Mouse (Mus musculus): Measurements from ENCODE around the gene Lefty1. TPM values are rescaled to one million over a fixed set of nuclear protein-coding genes. Genes with fewer than 3 reads are reported as not detected.
"Not testable (repeated sequence)": the region's sequence is repeated elsewhere in the genome, so short reads cannot be mapped to it uniquely, and the experiment has no call there.

The Lefty1 gene
- total RNA-seq, 2 experiments from 2014 or later, result 0.25 TPM; not detected in 1

DNA sequence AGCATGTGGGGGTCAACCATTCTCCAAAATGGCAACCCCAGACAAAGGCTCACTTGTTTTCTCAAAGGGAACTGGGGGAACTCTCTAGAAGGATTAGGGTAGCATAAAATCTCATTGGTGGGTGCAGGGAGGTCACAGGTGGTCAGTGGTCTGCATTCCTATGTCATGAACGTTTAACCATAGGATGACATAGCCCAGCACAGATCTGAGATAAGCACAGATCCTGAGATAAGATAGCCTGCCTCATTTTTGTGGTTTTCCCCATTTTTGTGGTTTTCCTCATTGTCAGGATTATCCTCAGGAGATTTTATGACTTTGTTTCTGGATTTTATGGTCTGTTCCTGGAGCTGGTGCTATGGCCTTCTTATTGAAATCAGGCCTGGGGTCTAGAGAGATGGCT lies 17.8 kb upstream of the Lefty1 start:
- DNase-seq, result no peak
- intact Hi-C loops (cut with DNase I), result no loop called here

DNA sequence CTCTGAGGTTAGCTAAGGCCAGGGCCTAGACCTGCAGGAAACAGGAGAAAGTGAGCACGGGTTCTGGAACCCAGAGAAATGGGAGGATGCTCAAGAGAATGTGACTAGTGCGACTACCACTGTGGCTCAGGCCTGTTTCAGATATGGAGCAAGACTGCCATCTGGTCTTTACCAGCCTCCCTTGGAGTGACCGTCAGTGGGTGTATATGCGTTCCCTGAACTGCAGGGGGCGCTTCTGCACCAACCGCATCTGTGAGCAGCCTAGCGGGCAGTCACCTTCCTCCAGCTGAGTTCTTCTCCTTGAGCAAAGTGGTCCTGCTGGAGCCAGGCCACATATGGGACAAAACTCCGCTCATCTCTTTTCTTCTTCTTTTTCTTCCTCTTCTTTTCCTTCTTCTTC lies 15.1 kb upstream of the Lefty1 start:
- no peak for DNase-seq
- intact Hi-C loops (cut with DNase I), result no loop called here

DNA sequence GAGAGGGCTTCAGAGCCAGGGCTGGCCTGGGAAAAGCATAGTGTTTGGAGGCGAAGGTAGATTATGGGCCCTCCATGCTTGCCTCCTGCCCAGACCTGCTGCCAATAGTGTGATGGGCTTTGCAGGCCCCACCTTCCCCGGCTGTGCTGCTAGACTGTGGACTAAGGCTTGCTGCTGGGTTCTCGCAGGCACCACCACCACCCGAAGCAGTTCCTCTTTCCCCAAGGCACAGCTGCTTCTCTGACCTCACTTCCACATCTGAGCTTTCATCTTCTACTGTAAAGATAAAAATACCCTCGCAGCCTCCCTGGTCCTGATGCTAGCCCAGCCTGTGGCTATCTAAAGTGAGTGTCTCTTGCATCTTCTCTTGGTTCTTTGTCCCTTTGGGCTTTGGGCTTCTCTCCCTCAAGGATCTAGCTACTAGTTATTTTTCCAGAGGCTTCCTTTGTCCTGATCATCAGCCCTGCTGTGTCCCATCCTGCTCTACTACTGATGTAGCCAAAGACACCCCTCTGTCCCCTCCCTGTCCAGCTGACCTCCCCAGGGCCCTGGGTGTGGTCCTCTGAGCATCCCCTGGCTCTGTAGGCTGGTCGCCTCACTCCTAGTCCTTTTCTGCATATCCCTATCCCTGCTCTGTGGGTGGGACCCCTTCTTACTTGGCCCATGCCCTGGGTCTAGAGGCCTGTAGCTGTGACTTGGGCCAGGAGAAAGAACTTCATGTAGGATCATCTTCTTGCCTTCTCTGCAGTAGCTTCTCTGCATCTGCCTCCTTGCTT lies 12.4 kb upstream of the Lefty1 start:
- DNase-seq, result no peak
- intact Hi-C loops (cut with DNase I), result no loop called here

DNA sequence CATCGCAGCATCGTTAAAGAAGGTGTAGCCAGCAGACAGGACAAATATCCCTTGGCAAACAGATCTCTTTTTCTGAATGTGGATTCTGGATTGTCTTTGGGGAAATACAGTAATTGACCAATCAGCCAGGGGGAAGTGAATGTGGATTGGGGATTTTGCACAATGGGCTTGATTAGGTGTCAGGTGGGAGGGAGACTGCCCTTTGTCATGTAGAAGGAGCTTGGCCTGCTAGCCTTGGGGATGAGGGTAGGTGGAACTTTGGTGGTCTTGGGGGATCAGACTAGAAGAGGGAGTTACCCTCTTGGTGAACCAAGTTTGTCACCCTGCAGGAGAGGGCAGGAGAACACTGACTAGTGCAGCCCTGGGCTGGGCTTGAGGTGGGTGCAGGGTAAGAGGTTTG lies 10.1 kb upstream of the Lefty1 start:
- intact Hi-C loops (cut with DNase I), result no loop called here

DNA sequence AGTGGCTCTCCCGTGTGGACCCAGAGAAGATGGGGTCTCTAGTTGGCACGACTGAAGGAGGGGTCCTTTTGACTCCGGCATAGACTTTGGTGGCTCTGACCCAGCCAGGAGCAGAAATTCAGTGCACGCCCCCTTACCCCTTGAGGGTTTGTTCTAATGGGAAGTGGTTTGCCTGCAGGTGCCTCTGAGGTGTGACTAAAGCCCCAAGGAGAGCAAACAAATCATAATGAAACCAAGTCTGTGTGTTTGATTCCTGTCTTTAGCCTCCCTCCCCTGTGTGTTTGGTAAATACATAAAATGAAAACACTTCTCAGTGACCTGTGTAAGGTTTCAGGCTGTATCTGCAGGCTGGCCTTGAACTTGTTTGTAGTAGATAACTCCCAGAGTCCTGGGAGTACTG lies 8.5 kb upstream of the Lefty1 start:
- intact Hi-C loops (cut with DNase I), result no loop called here
- no peak for DNase-seq

More for the DNA sequence above, 10.1 kb upstream of the Lefty1 start:
- no peak for DNase-seq

DNA sequence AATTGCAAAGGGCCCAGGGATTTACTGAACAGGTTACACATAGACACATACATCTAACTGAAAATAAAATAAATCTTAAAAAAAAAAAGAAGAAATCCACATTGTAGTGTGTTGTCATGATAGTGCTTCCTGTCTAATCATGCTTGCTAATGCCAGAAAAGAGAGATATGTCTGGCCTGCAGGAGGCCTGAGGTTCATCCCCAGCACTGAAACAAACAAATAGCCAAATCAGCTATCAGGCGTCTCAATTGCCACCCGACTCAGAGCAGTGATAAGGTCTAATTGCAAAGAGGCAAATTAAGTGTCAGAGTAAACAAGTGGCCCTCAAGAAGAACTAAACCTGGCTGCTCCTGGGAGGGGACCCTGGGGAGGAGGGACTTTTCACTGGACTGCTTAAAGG lies 5.2 kb upstream of the Lefty1 start:
- DNase-seq, result no peak
- intact Hi-C loops (cut with DNase I), result no loop called here

DNA sequence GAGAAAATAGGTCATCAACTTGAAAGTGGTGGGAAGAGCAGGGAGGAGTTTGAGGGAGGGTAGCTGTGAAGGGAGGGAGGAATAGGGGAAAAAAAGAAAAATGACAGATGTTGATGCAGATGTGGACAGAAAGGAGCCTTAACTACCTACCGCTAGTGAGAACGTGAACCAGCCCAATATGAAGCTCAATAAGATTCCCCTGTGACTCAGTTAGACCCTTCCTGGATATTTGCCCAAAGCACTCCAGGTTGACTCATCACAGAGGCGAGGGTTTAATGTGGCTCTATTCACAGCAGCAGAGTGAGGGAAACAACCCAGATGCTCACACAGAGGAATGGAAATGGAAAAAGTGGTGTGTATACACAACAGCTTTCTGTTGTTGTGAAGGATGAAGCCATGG lies 3.7 kb upstream of the Lefty1 start:
- DNase-seq, result no peak
- intact Hi-C loops (cut with DNase I), result no loop called here

DNA sequence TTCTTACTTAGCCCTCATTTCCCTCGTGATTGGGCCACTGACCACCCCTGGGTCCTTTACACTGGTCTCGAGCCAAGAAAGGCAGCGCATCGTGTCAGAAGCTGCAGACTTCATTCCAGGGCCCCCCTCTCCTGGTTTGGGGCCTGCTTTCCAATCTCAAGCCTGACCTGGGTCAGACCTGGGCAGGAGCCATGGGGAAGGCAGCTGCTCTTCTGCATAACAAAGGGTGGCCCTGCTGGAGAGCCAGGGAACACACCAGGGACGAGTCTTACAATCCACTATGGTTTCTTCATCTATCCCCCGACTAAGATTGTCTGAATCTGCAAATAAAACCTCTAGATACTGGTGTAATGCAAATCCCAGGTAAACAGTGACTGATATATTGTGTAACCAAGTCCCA lies 1.2 kb upstream of the Lefty1 start:
- intact Hi-C loops (cut with DNase I), result no loop called here
- DNase-seq, result no peak

DNA sequence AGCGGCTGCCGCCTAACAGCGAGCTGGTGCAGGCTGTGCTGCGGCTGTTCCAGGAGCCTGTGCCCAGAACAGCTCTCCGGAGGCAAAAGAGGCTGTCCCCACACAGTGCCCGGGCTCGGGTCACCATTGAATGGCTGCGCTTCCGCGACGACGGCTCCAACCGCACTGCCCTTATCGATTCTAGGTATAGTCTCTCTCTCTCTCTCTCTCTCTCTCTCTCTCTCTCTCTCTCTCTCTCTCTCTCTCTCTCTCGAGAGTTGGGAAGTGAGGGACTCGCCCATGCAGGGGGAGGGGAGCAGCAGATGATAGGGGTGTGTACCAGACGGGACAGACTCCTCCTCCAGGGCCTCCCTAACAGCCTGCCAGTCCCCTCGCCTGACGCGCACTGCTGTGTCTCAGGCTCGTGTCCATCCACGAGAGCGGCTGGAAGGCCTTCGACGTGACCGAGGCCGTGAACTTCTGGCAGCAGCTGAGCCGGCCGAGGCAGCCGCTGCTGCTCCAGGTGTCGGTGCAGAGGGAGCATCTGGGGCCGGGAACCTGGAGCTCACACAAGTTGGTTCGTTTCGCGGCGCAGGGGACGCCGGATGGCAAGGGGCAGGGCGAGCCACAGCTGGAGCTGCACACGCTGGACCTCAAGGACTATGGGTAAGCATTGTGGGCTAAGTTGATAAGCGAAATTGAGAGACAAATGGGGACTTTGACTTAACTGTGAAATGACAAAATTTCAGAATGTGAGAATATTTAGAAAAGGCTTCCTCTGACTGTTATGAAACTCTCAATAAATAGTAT lies 2.0 kb downstream of the Lefty1 start:
- peak in 1 of 2 experiments; percentile 45 for DNase-seq
- intact Hi-C loops (cut with DNase I), result not testable (repeated sequence)

DNA sequence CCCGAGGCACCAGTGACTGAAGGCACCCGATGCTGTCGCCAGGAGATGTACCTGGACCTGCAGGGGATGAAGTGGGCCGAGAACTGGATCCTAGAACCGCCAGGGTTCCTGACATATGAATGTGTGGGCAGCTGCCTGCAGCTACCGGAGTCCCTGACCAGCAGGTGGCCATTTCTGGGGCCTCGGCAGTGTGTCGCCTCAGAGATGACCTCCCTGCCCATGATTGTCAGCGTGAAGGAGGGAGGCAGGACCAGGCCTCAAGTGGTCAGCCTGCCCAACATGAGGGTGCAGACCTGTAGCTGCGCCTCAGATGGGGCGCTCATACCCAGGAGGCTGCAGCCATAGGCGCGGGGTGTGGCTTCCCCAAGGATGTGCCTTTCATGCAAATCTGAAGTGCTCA lies 2.8 kb downstream of the Lefty1 start:
- intact Hi-C loops (cut with DNase I); DNase-seq: not testable (repeated sequence)

DNA sequence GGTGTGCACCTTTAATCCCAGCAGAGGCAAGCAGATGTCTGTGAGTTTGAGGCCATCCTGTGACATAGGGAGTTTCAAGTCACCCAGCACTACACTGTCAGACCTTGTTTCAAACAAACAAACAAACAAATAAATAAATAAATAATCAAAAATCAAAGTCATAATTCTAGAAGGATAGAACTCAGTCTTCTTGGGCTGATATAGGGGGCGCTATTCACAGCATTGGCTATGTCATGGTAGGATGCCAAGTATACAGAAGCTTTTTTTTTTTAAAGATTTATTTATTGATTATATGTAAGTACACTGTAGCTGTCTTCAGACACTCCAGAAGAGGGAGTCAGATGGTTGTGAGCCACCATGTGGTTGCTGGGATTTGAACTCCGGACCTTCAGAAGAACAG lies 4.0 kb downstream of the Lefty1 start:
- intact Hi-C loops (cut with DNase I); DNase-seq: not testable (repeated sequence)

DNA sequence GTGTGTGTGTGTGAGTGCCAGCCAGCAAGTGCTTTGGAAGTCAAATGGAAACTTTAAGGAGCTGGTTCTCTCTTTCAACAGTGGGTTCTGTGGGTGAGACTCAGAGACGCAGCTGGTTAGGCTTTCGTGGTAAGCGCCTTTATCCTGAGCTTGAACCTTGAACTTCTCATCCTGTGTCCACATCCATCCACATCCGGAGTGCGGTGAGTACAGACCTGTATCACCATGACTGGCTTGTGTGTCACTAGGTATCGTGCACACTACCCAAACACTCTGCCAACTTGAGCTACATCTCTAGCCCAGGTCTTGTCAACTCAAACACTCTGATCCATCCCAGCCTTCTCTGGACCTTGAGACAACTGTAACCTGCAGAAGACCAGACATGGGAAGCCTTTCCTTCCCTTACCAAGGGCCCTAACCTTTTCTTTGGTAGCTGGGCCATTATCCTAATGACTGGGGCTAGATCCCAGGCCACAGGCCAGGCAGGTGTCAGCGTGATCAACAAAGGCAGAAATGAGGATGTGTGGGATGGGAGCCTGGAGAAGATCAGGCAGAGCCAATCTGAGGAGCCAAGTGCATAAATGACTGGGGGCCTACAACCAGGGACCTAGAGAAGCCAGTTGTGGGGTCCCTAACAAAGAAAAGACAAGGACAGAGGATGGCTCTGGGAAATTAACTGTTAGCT lies 6.1 kb downstream of the Lefty1 start:
- no peak for DNase-seq
- intact Hi-C loops (cut with DNase I), result no loop called here

DNA sequence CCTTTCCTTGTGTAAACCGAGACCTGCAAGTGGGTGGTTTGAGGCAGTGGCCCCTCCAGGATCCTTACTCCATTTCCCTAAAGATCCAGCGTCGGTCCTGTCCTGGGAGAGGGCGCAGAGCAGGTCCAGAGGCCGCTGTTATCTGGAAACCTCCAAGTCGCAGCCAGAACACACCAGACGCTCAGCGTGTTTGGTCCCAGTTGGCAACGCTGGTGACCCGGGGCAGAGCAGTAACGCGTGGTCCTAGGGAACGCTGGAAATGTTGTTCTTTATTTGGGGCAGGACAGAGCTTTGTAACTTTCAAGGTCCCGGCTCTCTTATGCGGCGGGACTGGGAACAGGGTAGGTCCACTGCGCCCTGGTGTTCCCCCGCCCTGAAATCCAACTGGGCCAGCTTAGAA lies 6.9 kb downstream of the Lefty1 start:
- intact Hi-C loops (cut with DNase I), result no loop called here
- no peak for DNase-seq

DNA sequence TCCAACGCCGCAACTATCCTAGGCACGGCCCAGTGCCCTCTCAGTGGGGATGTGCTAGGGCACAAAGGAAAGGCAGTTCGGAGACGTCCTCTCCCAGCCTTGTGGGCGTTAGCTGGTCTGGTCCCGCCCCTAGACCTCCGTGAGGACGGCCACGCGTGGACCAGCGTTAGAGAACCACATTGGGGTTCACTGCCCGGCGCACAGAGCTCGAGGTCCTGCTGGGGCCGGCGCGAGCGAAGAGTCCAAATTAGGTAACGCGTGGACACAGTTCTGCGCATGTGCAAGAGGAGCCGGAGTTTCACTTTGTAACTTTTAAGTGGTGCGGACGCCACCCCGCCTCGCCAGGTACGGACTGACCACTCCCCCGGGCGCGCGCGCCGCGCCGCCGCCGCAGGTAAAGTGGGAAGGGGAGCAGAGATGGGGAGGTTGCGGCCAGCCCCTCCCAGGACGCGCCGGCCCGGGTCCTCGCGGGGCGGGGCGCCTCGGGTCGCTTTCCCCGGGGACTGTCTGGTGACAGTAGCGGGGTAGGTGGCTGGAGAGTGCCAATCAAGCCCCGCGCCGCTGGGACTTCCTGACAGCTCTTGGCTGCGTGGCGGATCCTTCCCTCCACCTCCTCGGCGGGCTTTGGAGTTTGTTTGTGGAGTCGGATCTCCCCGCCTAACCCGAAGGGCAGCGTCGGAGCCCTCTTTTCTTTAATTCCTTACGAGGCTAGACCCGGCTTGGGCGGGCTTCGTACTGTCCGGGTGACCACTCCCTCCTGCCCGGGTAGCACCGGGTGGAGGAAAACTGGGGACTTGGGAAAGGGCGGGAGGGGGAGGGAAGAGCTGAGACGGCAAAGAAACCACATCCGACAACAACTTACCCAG lies 7.6 kb downstream of the Lefty1 start, which contains the start of gene Tmem63a:
TSS of gene Tmem63a (plus strand) at position 179 of the 866 bp plus-strand sequence.
- peak; percentile 72 to 83 for DNase-seq
- intact Hi-C loops (cut with DNase I), result no loop called here

DNA sequence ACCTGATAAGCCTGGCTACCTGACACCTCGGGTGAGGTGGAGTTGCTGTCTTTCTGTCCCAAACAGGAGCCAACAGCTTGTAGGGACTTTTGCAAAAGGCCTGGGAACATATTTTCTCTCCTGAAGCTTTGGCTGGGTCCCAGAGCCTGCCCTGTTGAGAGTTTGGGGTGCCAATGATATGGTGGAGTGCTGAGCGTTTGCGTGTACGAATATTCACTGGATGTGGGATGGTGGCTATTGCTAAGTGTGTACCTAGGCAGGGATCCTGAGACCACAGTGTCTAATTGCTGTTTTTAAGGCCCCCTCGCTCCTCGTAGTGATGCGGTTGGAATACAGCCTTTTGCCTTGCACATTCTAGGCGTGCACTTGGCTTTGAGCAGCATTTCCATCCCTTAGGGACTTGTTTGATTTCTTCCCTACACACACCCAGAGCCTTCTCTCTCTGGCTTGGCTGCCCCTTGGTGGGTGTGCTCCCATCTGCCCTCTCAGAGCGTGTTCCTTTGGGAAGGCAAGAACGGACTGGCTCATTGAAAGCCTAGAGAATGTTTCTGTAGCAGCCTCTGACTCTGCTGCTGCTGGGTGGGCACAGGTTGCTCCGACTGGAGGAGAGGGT lies 8.3 kb downstream of the Lefty1 start:
- intact Hi-C loops (cut with DNase I), result no loop called here
- peak in 1 of 2 experiments; percentile 36 for DNase-seq

DNA sequence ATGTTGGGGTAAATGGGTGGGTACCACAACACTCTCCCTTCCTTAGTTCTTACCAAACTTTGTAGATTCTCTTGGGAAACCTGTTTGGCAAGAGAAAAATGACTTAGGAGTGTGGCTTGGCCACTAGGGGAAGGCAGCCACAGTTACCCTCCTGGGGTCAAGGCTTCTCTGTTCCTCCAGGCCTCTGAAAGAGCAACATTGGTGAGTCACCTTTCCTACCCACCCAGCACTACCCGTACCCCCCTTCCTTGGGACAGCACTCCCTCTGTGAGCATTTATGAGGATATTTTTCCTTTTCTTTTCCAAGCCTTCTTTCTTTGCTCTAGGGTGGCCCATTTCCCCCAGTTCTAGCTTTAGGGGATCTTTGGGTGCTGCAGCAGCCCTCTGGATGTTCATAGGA lies 9.1 kb downstream of the Lefty1 start:
- intact Hi-C loops (cut with DNase I), result no loop called here
- DNase-seq, result no peak

DNA sequence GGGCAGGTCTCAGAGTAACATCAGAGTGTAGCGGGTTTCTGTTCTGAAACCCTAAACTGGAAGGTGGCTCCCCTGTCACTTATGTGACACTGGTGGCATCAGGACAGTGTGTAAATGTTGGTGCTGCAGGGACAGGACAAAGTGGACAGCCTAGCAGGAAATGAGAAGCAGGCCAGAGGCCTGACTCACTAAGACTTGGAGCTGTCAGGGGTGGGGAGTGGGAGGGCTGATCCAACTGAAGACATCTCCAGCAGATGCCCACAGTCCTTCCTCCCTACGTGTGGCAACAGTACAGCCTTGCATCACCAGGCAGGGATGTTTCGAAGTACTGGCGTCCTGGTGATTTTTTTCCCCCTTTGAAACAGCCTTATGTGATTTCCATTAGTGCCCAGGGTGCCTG lies 9.7 kb downstream of the Lefty1 start:
- intact Hi-C loops (cut with DNase I), result no loop called here
- no peak for DNase-seq

DNA sequence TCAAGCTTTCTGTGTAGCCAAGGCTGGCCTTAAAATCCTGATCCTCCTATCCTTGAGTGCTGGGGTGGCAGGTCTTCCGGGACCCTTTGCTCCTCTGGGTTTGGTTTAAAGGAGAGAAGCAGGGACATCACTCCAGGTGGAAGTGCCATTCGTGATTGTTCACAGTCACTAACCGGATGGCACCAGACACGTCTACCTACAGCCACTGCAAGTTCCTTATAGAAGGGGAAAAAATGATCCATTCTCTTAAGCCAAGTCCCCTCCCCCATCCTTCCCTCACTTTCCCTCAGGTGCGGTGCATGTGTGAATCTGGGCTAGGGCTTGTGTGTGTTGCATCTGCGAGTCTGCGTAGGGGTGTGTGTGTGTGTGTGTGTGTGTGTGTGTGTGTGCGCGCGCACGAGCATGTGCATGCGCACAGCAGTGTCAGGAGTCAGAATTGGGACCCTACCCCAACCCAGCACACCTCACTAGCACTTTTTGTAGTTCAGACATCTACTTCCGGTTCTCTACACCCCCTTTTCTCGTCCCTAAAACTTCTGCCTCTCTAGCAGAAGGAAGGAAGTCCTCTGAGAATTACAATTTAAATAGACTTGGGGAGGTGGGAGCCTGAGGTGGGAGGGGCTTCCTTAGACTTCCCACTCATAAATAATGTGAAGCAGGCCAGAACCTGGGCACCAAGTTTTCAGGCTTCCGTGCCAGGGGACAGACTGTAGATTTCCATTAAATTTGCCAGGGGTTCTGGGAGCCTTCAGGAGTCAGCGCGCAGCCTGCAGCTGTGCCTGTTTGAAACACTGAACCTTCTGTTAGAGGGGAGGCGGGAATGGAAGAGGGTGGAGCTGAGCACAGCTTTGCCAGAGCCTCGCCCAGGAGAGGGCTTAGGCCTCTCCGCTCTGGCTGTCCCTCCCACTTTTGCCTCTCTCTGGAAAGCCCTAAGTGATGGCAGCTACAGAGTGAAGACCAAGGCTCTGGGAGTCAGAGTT lies 10.5 kb downstream of the Lefty1 start:
- intact Hi-C loops (cut with DNase I), result no loop called here
- DNase-seq, result peak in 1 of 2 experiments; percentile 34

DNA sequence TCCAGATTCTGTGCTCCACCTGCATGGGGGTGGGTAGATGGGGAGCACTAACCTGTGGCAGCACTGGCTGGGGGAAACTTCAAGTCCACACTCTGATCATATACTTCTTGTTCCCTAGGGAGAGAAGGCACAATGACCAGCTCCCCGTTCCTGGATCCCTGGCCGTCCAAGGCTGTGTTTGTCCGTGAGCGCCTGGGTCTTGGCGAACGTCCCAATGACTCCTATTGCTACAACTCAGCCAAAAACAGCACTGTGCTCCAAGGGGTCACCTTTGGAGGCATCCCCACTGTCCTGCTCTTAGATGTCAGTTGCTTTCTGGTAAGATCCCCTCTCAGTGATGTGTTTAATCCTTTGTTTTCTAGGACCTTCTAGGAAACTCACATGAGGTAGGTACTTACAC lies 11.6 kb downstream of the Lefty1 start:
- intact Hi-C loops (cut with DNase I), result no loop called here

More for the DNA sequence above, 11.6 kb downstream of the Lefty1 start:
- no peak for DNase-seq

Data from gastrocnemius, postnatal 36 days (tissue).